Mouse (Mus musculus) limb, embryonic 10.5 days (tissue): ENCODE data around the gene Barhl2. TPM values are rescaled to one million over a fixed set of nuclear protein-coding genes. Genes with fewer than 3 reads are reported as not detected.
A peak's percentile ranks its signal among the peaks of the same experiment; 100 is the strongest.

ENCODE experiments used
- DNase-seq: peaks from one replicate; pipeline ENCODE4 v3.0.0-alpha.2; 2017; ENCODE audit warnings: low spot score
- H3K27ac ChIP-seq: fragments of 300-500 bp; sonication (generic); 2 replicates; pipeline ENCODE4 v1.5.1; 2016; ENCODE audit warnings: mild to moderate bottlenecking
- H3K27me3 ChIP-seq: fragments of 300-500 bp; sonication (generic); 2 replicates; pipeline ENCODE4 v1.6.1; 2016; ENCODE audit warnings: low read depth, mild to moderate bottlenecking; ENCODE audit not compliant: poor library complexity, severe bottlenecking
- H3K36me3 ChIP-seq: fragments of 300-500 bp; sonication (generic); 2 replicates; pipeline ENCODE4 v1.6.1; 2016; ENCODE audit warnings: mild to moderate bottlenecking, moderate library complexity
- H3K4me1 ChIP-seq: fragments of 300-500 bp; sonication (generic); 2 replicates; pipeline ENCODE4 v1.6.1; 2016
- H3K4me3 ChIP-seq: fragments of 300-500 bp; sonication (generic); 2 replicates; pipeline ENCODE4 v1.5.1; 2016; ENCODE audit warnings: mild to moderate bottlenecking, moderate library complexity
- H3K9me3 ChIP-seq: fragments of 300-500 bp; sonication (generic); replicated peaks from 2 replicates; pipeline ENCODE4 v1.6.1; 2016; ENCODE audit warnings: mild to moderate bottlenecking
- WGBS: fragments of 180-500 bp; shearing (Covaris S2); methylation state at CpG from one replicate; pipeline ENCODE4 v1.1.7; 2016; 5-methylcytosine and 5-hydroxymethylcytosine counted together
- polyA plus RNA-seq: library from polyadenylated mRNA; unstranded; fragments of >200 nt; fragmentation: Nextera tagmentation; extraction: Ambion mirVana; gene quantifications from 2 replicates; pipeline ENCODE4 v1.2.1, GENCODE M21; 2016

Barhl2 gene
- polyA plus RNA-seq, 1 experiment from 2014 or later: not detected

GRCm38 (mm10) chr5:106460535-106460934 lies 2.6 kb upstream of the Barhl2 start:
- Histone ChIP-seq H3K9me3 (no peaks in the 10 kb centered on the region), H3K27me3 (peaks cover 100% of the 10 kb centered on the region), H3K36me3 (no peaks in the 10 kb centered on the region), H3K4me1 (peaks cover 38% of the 10 kb centered on the region), H3K27ac (no peak overlapping the region), H3K4me3 (no peak overlapping the region)
- under 1% methylated on average over 17 of the region's 17 CpGs for WGBS
- peak; percentile 44 for DNase-seq

GRCm38 (mm10) chr5:106460001-106460511 lies 2.1 kb upstream of the Barhl2 start:
- WGBS: under 1% methylated on average over 22 of the region's 22 CpGs
- Histone ChIP-seq H3K9me3 (no peaks in the 10 kb centered on the region), H3K27ac (no peak overlapping the region), H3K4me1 (peaks cover 38% of the 10 kb centered on the region), H3K4me3 (no peak overlapping the region), H3K27me3 (peaks cover 100% of the 10 kb centered on the region), H3K36me3 (no peaks in the 10 kb centered on the region)
- DNase-seq: peak; percentile 62

- DNase-seq: peak; percentile 71
- WGBS: under 1% methylated on average over 31 of the region's 31 CpGs
- Histone ChIP-seq H3K27me3 (peaks cover 100% of the 10 kb centered on the region), H3K27ac (no peak overlapping the region), H3K4me1 (peaks cover 36% of the 10 kb centered on the region), H3K4me3 (peak overlapping the region; percentile 60), H3K36me3 (no peaks in the 10 kb centered on the region), H3K9me3 (no peaks in the 10 kb centered on the region)
Measured at GRCm38 (mm10) chr5:106459120-106459641, 1.2 kb upstream of the Barhl2 start.

GRCm38 (mm10) chr5:106458477-106459119 lies 632 bp upstream of the Barhl2 start:
- DNase-seq: peak; percentile 80
- no peaks in the 10 kb centered on the region for H3K36me3 ChIP-seq
- H3K9me3 ChIP-seq: no peaks in the 10 kb centered on the region
- H3K4me1 ChIP-seq: peaks cover 36% of the 10 kb centered on the region
- under 1% methylated on average over 68 of the region's 68 CpGs for WGBS
- H3K27me3 ChIP-seq: peaks cover 100% of the 10 kb centered on the region
- H3K4me3 ChIP-seq: peak overlapping the region; percentile 60
- no peak overlapping the region; the same call in 1 of the 2 replicates for H3K27ac ChIP-seq

GRCm38 (mm10) chr5:106457111-106457925 lies 648 bp downstream of the Barhl2 start:
- no peak overlapping the region for H3K27ac ChIP-seq

GRCm38 (mm10) chr5:106455984-106456383 lies 2.0 kb downstream of the Barhl2 start:
- Histone ChIP-seq H3K36me3 (no peaks in the 10 kb centered on the region), H3K9me3 (no peaks in the 10 kb centered on the region), H3K27ac (no peak overlapping the region), H3K4me3 (no peak overlapping the region), H3K4me1 (peaks cover 50% of the 10 kb centered on the region), H3K27me3 (peaks cover 100% of the 10 kb centered on the region)
- 4% methylated on average over 7 of the region's 7 CpGs for WGBS
- DNase-seq: no peak

More at GRCm38 (mm10) chr5:106457111-106457925, 648 bp downstream of the Barhl2 start:
- no peaks in the 10 kb centered on the region for H3K36me3 ChIP-seq
- peak overlapping the region; percentile 60 for H3K4me3 ChIP-seq
- peaks cover 100% of the 10 kb centered on the region for H3K27me3 ChIP-seq
- H3K9me3 ChIP-seq: no peaks in the 10 kb centered on the region
- H3K4me1 ChIP-seq: peaks cover 39% of the 10 kb centered on the region
- peak; percentile 78 for DNase-seq
- under 1% methylated on average over 63 of the region's 63 CpGs for WGBS

GRCm38 (mm10) chr5:106455106-106455920 lies 2.7 kb downstream of the Barhl2 start:
- Histone ChIP-seq H3K36me3 (no peaks in the 10 kb centered on the region), H3K4me1 (peaks cover 53% of the 10 kb centered on the region), H3K9me3 (no peaks in the 10 kb centered on the region), H3K27ac (no peak overlapping the region), H3K4me3 (no peak overlapping the region), H3K27me3 (peaks cover 100% of the 10 kb centered on the region)
- peak; percentile 51 for DNase-seq
- 2% methylated on average over 17 of the region's 17 CpGs for WGBS

GRCm38 (mm10) chr5:106454411-106455105 lies 3.4 kb downstream of the Barhl2 start:
- Histone ChIP-seq H3K9me3 (no peaks in the 10 kb centered on the region), H3K4me3 (no peak overlapping the region), H3K27ac (no peak overlapping the region), H3K27me3 (peaks cover 100% of the 10 kb centered on the region), H3K4me1 (peaks cover 51% of the 10 kb centered on the region), H3K36me3 (no peaks in the 10 kb centered on the region)
- peak; percentile 55 for DNase-seq
- 2% methylated on average over 9 of the region's 9 CpGs for WGBS

- peaks cover 46% of the 10 kb centered on the region for H3K4me1 ChIP-seq
- under 1% methylated on average over 13 of the region's 13 CpGs for WGBS
- peak overlapping the region; percentile 4; the same call in 1 of the 2 replicates for H3K4me3 ChIP-seq
- H3K9me3 ChIP-seq: no peaks in the 10 kb centered on the region
- no peak for DNase-seq
- H3K27me3 ChIP-seq: peaks cover 100% of the 10 kb centered on the region
- H3K36me3 ChIP-seq: no peaks in the 10 kb centered on the region
- no peak overlapping the region for H3K27ac ChIP-seq
Measured at GRCm38 (mm10) chr5:106453886-106454321, 4.1 kb downstream of the Barhl2 start.

- WGBS: 0% methylated on average over 45 of the region's 45 CpGs
- peak overlapping the region; percentile 4; the same call in 1 of the 2 replicates for H3K4me3 ChIP-seq
- no peaks in the 10 kb centered on the region for H3K9me3 ChIP-seq
- peak; percentile 75 for DNase-seq
- peaks cover 43% of the 10 kb centered on the region for H3K4me1 ChIP-seq
- H3K36me3 ChIP-seq: no peaks in the 10 kb centered on the region
- no peak overlapping the region for H3K27ac ChIP-seq
- peaks cover 100% of the 10 kb centered on the region for H3K27me3 ChIP-seq
Measured at GRCm38 (mm10) chr5:106453181-106453885, 4.6 kb downstream of the Barhl2 start.

- H3K27ac ChIP-seq: no peak overlapping the region
- DNase-seq: no peak
Measured at GRCm38 (mm10) chr5:106452686-106453085, 5.3 kb downstream of the Barhl2 start.

More at GRCm38 (mm10) chr5:106452686-106453085, 5.3 kb downstream of the Barhl2 start:
- no peaks in the 10 kb centered on the region for H3K36me3 ChIP-seq
- WGBS: 11% methylated on average over 2 of the region's 4 CpGs
- H3K4me3 ChIP-seq: no peak overlapping the region
- peaks cover 40% of the 10 kb centered on the region for H3K4me1 ChIP-seq
- no peaks in the 10 kb centered on the region for H3K9me3 ChIP-seq
- peaks cover 100% of the 10 kb centered on the region for H3K27me3 ChIP-seq
